Mouse (Mus musculus) layer of hippocampus, postnatal 14 days (tissue): ENCODE results near the gene Spocd1. TPM values are rescaled to one million over a fixed set of nuclear protein-coding genes. Genes with fewer than 3 reads are reported as not detected.
A peak's percentile ranks its signal among the peaks of the same experiment; 100 is the strongest.

Source experiments
- DNase-seq, 2 experiments: peaks; one replicate each; pipeline ENCODE4 v3.0.0; 2021 to 2022; ENCODE audit warnings: low spot score in 2 of 2, mixed read lengths in 1 of 2
- total RNA-seq, 2 experiments: library from RNA; stranded (reverse); gene quantifications; 2 replicates each; pipeline ENCODE4 v1.2.3; 2021

Gene Spocd1
- total RNA-seq, 2 experiments from 2014 or later, result 0.09 to 0.21 TPM

DNA sequence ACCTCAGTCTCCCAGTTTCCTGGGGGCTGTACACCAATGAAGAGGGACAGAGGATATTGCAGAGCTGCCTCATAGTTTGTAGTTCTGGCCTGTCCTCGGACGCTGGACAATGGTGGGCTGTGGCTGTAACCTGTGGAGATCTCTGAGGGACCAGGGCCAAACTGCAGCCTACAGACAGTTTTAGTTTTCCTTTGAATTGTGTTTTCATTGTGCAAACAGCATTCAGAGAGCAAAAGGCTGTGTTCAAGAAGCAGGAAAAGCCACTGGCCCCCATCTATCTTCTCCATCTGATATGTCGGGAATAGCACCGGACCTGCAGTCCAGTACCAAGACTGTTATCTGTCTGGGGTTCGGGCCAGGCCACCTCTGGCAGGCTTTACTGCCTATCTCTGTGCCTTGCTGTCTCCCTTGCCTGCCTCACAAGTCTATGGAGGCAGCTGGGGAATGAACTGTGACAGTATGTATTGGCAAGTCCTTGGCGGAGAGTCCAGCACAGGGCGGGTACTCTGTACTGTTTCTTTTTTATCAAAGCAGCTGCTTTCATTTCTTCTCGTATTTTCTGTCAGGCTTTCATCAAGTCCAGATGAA is 11.9 kb upstream of the Spocd1 start:
- no peak for DNase-seq

- DNase-seq, result no peak
Measured at GRCm38 (mm10) chr4:129918464-129918863, 10.6 kb upstream of the Spocd1 start.

DNA sequence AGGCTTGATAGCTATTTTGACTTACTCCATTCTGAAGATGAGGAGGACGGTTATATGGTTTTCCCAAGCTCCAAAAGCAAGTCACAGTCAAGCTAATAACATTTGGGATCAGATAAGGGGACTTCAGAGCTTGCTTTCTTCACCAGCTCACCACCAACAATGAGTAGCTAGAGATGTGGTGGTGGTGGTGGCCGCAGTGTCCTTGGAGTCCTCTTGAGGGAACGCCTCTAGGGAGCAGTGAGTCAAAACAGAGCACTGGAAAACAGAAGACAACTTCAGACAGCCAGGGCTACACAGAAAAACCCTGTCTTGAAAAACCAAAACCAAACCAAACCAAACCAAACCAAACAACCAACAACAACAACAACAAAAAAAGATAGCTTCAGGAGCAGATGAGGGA is 10.1 kb upstream of the Spocd1 start:
- DNase-seq, result no peak

GRCm38 (mm10) chr4:129920542-129921313 is 8.3 kb upstream of the Spocd1 start:
- DNase-seq, result no peak

GRCm38 (mm10) chr4:129921314-129921587 is 7.8 kb upstream of the Spocd1 start:
- DNase-seq, result no peak

DNA sequence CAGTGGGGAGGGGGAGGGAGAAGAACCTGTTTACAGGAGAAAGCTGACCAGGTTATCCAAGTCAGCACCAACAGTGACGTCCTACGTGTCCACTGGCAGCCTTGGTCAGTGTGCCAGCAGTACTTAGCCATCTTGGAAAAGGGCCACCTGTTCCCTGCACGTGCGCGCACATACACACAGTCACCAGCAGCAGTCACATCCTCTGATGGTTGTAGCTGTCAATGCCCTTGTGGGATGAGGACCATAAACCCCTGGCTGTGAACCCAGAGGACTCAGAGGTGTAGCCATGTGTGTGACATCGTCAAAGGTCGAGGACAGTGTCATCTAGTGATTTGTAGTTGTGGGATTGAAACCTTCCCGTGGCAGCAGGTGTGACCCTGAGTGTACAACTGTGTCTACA is 4.9 kb upstream of the Spocd1 start:
- no peak for DNase-seq

DNA sequence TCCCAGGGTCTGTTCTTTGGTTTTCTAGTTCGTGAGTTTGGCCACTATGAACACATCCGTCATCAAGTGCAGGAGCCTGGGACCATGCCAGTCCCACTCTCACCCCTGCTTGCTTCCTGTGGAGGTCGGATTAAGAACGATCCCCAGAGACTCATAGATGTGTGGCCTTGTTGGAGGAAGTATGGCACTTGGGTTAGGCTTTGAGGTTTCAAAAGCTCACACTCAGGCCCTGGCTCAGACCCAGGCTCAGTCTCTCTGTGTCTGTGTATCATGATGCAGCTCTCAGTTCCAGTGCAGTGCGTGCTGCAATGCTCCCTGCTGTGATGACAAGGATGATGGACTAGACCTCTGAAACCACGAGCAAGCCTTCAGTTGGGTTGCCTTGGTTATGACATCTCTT is 4.4 kb upstream of the Spocd1 start:
- DNase-seq, result no peak

GRCm38 (mm10) chr4:129926544-129926943 is 2.5 kb upstream of the Spocd1 start:
- no peak for DNase-seq

- DNase-seq, result no peak
Measured at GRCm38 (mm10) chr4:129927091-129927490, 2.0 kb upstream of the Spocd1 start.

DNA sequence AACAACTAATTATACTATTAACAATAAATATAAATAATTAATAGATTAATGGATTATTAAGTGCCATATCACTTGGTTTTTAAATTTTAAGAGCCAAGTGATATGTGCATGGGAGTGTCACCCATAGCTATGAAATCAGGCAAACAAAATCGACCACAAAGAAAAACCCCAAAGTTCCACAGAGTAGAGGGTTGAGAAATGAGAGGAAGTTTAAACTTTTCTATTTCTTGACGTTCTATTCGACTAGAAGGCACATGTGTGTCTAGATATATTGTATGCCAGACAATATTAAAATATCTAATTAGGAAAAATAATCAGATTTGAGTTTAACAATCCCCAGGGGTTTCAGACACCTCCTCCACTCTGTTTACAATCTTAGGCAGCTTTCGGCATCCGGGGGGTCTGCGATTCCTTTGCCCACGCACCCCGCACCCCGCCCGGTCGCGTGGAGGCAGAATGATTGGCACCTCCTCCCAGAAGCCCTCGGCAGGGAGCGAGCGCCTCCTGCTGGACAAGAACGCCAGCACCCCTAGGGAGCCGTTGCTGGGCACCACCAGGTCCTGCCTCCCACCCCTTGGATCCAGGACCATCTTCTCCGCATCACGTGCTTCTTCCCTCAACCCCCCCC is 811 bp upstream of the Spocd1 start:
- DNase-seq, result peak; percentile 71 to 83

DNA sequence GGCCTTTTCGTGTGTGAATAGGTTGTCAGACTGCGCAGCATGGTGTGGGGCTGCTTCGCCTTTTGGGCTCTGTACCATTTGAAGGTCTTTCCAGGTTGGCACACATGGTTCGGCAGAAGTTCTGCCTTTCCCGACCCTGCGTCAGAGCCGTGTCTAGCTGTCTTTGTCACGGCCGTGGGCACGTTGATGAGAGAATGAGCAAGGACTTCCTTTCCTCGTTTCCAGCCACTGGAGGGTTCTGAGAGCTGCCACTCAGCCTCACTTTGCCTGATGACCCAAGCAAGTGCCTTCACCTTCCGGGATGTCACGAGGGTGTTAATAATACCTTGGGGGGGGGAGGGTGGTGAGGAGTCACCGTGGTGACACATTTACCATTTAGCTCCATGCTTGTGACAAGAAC is 4.6 kb downstream of the Spocd1 start:
- peak in 1 of 2 experiments; percentile 39 for DNase-seq

DNA sequence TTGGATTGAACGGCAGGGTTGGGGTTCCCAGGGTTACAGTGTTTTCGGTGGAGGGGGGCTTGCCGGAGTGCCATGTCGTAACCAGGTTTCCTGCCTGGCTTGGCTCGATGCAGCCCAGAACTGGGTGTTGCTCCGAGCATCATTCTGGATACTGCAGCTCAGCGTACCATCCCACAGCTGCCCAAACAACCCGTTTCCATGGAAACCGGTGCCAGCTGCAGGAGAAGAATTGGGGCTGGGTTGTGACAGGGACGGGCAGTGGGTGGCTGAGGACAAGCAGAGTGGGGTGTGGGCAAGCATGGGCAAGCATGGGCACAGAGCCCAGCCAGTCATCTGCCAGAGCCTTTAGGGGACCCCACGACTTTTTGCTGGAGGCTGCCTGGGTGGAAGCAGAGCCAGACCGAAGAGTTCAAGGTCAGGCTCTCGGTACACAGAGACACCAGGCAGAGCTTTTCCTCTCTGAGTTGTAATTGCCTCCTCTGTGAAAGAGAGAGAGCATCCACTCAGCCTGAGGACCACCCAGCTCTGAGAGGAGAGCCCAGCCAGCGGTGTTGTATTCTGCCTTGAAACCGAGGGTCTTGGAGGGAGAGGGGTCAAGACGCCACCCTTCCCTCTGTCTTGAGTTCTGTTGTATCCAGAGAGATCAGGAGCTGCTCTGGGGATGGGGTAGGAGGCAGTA is 5.3 kb downstream of the Spocd1 start:
- DNase-seq, result peak; percentile 48 to 55

- DNase-seq, result no peak
Measured at GRCm38 (mm10) chr4:129951359-129951821, 22.3 kb downstream of the Spocd1 start.

DNA sequence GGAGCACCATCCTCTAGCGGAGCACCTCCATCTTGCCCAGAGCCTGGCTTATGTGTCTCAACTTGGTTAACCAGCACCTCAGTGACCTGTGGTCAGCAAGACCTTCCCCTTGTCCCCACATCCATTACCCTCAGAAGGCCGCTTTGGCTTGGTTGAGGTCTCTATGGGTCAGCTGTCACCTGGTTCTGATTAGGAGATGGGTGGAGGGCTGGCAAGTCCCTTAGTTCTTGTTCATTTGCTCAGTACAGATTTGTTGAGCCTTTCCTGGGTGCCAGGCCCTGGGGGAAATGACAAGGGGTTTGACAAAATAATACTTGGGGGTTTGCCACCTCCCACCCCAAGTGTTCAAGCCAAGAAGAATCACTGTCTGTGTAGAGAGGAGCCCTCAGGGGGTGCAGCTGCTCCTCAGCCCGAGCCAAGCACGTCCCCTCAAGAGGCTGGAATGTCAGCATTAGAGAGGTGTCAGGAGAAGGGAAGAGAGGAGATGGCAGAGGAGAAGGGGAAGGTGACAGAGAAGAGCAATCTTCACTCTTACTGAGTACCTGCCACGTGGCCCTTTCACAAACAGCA is 23.3 kb downstream of the Spocd1 start:
- no peak for DNase-seq

- no peak for DNase-seq
Measured at GRCm38 (mm10) chr4:129954527-129954926, 25.5 kb downstream of the Spocd1 start.

GRCm38 (mm10) chr4:129960180-129960944 is 31.3 kb downstream of the Spocd1 start:
- DNase-seq, result peak; percentile 84 to 88

GRCm38 (mm10) chr4:129965294-129965693 is 36.2 kb downstream of the Spocd1 start:
- DNase-seq, result no peak

- peak in 1 of 2 experiments; percentile 70 for DNase-seq
Measured at GRCm38 (mm10) chr4:129966201-129966600, 37.2 kb downstream of the Spocd1 start.

DNA sequence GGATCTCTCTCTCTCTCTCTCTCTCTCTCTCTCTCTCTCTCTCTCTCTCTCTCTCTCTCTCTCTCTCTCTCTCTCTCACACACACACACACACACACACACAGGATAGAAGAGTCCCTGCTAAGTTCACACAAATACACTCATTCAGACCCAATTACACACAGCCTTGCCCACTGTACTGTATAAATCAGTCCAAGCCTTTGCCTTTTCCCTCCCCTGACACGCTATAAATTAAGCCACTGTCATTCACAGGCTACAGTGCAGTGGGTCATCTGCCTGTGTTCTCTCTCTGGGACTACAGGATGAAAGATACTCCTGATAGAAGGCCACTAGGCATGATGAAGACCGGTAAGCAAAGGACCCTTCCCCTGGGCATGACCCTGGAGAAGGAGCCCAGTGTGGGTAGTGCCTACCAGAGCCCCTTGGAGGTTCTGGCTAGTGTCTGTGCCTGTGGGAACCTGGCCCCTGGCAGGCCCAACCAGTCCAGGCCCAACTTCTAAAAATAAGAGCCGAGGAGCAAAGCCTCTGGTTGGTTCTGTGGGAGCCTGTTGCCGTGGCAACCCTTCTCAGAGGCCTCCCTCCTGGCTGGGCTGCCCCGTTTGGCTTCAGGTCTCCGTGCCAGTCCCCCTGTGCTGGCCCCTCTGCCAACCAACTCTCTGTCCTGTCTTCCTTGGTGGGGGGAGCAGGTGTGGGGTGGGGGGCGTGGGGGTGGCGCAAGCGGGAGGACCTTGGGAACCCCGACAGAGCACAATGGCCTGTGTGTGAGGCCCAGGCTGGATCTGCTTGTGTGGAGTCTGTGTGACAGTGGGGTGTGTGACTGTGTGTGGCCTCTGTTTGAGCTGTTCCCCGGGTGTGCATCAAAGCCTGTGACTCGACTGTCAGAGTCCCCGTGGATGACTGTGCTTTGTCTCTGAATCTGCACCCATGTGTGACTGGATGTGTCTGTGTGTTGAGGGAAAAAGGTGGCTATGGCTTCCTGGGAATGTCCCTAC is 38.3 kb downstream of the Spocd1 start:
- DNase-seq, result peak; percentile 70 to 83

DNA sequence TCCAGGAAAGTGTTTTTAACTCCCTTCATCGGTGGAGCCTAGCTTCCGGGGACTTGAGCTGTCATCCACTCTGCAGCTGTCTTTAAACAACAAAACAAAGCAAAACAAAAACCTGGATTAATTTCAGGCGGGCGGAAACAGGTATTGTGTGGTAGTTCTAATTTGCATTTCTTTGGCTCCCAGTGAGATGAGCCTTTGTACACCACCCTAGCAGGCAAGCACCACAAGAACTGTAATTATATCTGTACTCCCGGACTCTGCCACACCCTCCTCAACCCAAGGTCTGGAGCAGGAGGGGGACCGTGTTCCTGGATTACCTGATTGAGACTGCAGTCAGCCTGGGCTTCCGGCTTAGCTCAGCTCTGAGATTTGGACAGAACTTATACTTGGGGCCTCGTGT is 41.1 kb downstream of the Spocd1 start:
- no peak for DNase-seq
